Mouse (Mus musculus) lung, postnatal 0 days (tissue): Measurements from ENCODE around the gene Msx1. TPM values are rescaled to one million over a fixed set of nuclear protein-coding genes. Genes with fewer than 3 reads are reported as not detected.

Experiments
- ATAC-seq: fragments of 200-750 bp; cut with Nextera tagmentation; 2 replicates; pipeline ENCODE4 v1.8.0; 2017; ENCODE audit warnings: moderate library complexity
- DNase-seq: peaks from one replicate; pipeline ENCODE4 v3.0.0-alpha.2; 2016; ENCODE audit warnings: low spot score
- H3K27ac ChIP-seq: fragments of 300-500 bp; sonication (generic); 2 replicates; pipeline ENCODE4 v1.5.1; 2014; ENCODE audit warnings: antibody characterized with exemption, mild to moderate bottlenecking, low read length, mixed read lengths
- H3K27me3 ChIP-seq: fragments of 300-500 bp; sonication (generic); replicated peaks from 2 replicates; pipeline ENCODE4 v1.6.1; 2014; ENCODE audit warnings: low read length, mixed read lengths; ENCODE audit not compliant: insufficient read depth
- H3K36me3 ChIP-seq: fragments of 300-500 bp; sonication (generic); 2 replicates; pipeline ENCODE4 v1.6.1; 2014; ENCODE audit warnings: low read length, mixed read lengths; ENCODE audit not compliant: insufficient read depth
- H3K4me1 ChIP-seq: fragments of 300-500 bp; sonication (generic); 2 replicates; pipeline ENCODE4 v1.6.1; 2014; ENCODE audit warnings: antibody characterized with exemption, low read depth, low read length, mixed read lengths; ENCODE audit not compliant: insufficient read depth
- H3K4me2 ChIP-seq: fragments of 300-500 bp; sonication (generic); replicated peaks from 2 replicates; pipeline ENCODE4 v1.6.1; 2014; ENCODE audit warnings: low read depth, mild to moderate bottlenecking, low read length, moderate library complexity, mixed read lengths
- H3K4me3 ChIP-seq: fragments of 300-500 bp; sonication (generic); 2 replicates; pipeline ENCODE4 v1.5.1; 2014; ENCODE audit warnings: low read depth, low read length
- H3K9ac ChIP-seq: fragments of 300-500 bp; sonication (generic); replicated peaks from 2 replicates; pipeline ENCODE4 v1.6.1; 2014; ENCODE audit warnings: low read depth, mild to moderate bottlenecking
- H3K9me3 ChIP-seq: fragments of 300-500 bp; sonication (generic); 2 replicates; pipeline ENCODE4 v1.6.1; 2016; ENCODE audit warnings: low read length, mixed read lengths
- CTCF ChIP-seq: IDR thresholded peaks from 2 replicates; pipeline ENCODE4 v1.5.1; 2016; ENCODE audit warnings: antibody characterized with exemption, mild to moderate bottlenecking
- EP300 ChIP-seq: IDR thresholded peaks from 2 replicates; pipeline ENCODE4 v1.6.1; 2016; ENCODE audit warnings: antibody characterized with exemption, mild to moderate bottlenecking, control low read depth
- WGBS: fragments of 180-500 bp; shearing (Covaris S2); extraction: QIAGEN DNeasy Blood & Tissue Kit; methylation state at CpG from one replicate; pipeline ENCODE4 v1.1.7; 2014; 5-methylcytosine and 5-hydroxymethylcytosine counted together
- polyA plus RNA-seq: library from polyadenylated mRNA; unstranded; fragments of >200 nt; fragmentation: Nextera tagmentation; extraction: Ambion mirVana; gene quantifications from 2 replicates; pipeline ENCODE4 v1.2.1, GENCODE M21; 2015

Gene Msx1
- polyA plus RNA-seq, 1 experiment from 2014 or later, result 2.2 TPM

DNA sequence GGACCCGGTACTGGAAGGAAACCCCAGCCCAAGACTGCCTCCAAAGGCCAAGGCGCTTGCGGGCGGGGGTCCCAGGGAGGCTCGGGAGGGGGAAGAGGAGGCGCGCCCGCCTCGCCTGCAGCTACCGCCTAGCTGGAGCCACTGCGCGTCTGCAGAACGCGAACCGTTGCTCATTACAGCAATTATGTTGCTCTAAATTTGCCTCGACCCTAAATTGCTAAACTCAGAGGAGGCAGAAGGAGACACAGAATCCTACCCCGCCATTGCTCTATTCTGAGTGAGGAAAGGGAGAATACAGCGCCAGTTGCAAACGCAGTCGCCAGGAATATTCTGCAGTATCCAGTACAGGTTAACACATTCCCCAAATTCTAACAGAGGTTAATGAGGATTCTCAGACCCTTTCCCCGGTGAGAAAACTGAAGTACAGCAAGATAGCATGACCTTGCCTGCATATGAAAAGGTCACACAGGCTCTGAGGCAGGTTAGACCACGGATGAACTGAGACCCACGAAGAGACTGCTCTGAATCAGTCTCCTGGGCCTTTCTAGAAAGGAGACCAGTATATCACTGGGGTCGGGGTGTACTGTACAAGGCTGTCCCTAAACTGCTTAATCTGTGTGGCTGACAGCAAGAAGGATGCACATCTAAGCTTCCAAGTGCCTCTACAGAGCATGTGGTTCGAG, 5.7 kb downstream of the Msx1 start:
- ATAC-seq (no peak), DNase-seq (no peak)
- Histone ChIP-seq H3K4me3 (no peak overlapping the region), H3K36me3 (no peaks in the 10 kb centered on the region), H3K27me3 (peaks cover 78% of the 10 kb centered on the region), H3K27ac (no peak overlapping the region), H3K4me2 (no peak overlapping the region), H3K4me1 (peaks cover 2% of the 10 kb centered on the region; the same call in 1 of the 2 replicates), H3K9me3 (no peaks in the 10 kb centered on the region), H3K9ac (no peak overlapping the region)
- TF ChIP-seq EP300 (no peak), CTCF (no peak)
- WGBS, result 2% methylated on average over 25 of the region's 25 CpGs

DNA sequence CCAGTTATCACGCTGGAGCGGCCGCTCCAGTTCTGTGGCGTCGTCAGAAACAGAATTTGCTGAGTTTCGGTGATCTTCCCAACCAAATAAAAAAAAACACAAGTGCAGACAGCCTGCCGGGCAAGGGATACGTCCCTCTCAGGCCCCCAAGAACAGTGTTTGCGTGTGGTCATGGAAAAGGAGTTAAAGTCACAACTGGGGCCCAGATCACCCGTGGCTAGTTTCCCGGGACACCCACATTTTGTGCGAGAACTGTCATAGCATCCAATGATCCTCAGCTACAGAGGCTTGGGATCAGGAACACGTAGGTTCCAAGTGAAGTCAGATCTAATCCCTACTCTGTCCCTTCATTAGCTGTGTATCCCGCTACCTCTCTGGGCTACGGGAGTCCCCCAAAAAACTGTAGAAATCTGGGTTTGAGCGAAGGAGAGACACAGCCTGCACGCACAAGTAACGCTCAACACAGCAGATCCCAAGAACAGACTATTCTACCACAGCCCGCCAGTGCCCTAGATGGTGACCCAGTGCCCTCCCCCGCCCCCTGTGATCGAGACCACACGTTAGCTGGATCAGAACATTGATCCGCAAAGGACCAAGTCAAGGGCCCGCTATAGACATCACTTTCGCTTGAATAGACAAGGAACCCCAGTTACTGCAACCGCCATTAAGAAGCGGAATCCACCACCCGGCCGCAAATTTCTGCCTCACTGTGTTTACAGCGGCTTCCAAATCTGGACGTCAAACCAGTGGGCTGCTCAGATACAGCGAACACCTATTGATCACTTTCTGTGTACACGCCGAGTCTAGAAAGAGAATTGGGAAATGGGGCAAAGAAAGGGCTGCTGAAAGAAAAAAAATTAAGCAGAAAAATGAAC, 6.5 kb downstream of the Msx1 start:
- TF ChIP-seq EP300 (no peak), CTCF (no peak)
- 5% methylated on average over 34 of the region's 34 CpGs for WGBS
- no peak overlapping the region for H3K9ac ChIP-seq
- no peaks in the 10 kb centered on the region for H3K36me3 ChIP-seq
- DNase-seq (no peak), ATAC-seq (no peak)
- no peaks in the 10 kb centered on the region for H3K4me1 ChIP-seq
- peaks cover 70% of the 10 kb centered on the region for H3K27me3 ChIP-seq
- H3K4me2 ChIP-seq, result no peak overlapping the region
- H3K27ac ChIP-seq, result no peak overlapping the region
- peak overlapping the region; percentile 12; the same call in 1 of the 2 replicates for H3K4me3 ChIP-seq
- no peaks in the 10 kb centered on the region for H3K9me3 ChIP-seq

DNA sequence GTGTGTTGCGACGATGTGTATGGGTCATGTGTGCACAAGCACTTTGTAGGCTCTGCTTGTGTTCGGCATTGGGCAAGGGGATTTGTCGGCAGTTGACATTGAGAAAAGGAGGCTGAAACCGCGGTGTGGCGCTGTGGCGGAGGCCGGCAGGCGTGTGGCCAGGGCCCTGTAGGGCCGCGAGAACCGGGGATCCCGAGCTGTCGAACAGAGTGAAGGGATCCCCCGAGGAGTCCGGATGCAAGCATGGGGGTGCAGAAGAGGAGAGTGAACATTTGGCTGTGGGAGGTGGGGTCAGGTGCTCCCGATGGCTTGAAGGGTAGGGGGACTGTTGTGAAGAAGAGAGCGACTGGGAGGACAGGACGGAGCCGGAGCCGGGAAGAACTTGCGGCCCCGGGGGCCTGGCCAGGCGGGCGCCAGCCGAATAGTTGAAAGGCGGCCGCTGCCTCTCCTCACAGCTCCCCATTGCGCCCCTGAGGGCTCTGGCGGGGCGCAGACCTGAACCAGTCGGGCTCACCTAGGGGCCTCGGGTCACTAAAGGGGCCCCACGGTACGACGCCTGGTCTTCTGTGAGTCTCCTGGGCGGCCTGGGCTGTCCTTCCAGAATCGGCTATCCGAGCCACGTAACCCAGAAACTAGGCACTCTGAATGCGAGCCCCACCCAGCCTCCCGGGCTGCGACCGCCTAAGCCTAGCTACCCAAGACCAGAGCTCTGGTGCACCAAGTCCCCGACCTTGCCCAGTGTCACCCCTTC, 7.3 kb downstream of the Msx1 start:
- no peak for TF ChIP-seq EP300
- peak; percentile 64 for TF ChIP-seq CTCF
- 2% methylated on average over 40 of the region's 46 CpGs for WGBS
- H3K27ac ChIP-seq, result no peak overlapping the region
- H3K36me3 ChIP-seq, result no peaks in the 10 kb centered on the region
- ATAC-seq (peak; percentile 55), DNase-seq (peak; percentile 30)
- 0 out of 2 replicates have a peak overlapping the region, but pooled peaks have one; percentile 5 for H3K4me2 ChIP-seq
- H3K27me3 ChIP-seq, result peaks cover 62% of the 10 kb centered on the region
- H3K4me1 ChIP-seq, result no peaks in the 10 kb centered on the region
- H3K4me3 ChIP-seq, result peak overlapping the region; percentile 12; the same call in 1 of the 2 replicates
- no peak overlapping the region for H3K9ac ChIP-seq
- H3K9me3 ChIP-seq, result no peaks in the 10 kb centered on the region

DNA sequence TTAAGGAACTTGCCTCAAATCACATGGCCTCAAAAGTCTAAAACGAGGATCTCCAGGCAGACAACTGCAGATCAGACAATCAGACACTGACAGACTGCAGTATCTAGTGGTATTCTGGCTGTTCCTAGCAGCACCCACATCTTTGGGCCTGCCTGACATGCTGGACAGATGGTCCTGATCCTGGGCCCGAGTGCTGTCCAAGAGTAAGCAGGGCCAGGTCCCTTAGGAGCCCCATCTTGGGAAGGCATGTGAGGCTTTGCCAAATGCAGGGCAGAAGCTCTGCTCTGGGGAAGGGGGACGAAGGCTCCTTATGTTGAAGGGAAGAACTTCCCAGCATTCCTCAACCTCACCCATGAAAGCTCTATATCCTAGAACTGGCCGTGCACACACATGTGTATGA, 8.5 kb downstream of the Msx1 start:
- ATAC-seq, result no peak
- WGBS, result 75% methylated on average over 4 of the region's 4 CpGs
- Histone ChIP-seq H3K36me3 (no peaks in the 10 kb centered on the region), H3K27ac (no peak overlapping the region), H3K4me2 (no peak overlapping the region), H3K27me3 (peaks cover 56% of the 10 kb centered on the region), H3K9ac (no peak overlapping the region), H3K4me1 (no peaks in the 10 kb centered on the region), H3K4me3 (no peak overlapping the region), H3K9me3 (no peaks in the 10 kb centered on the region)
- DNase-seq, result no peak
- TF ChIP-seq EP300 (no peak), CTCF (no peak)

DNA sequence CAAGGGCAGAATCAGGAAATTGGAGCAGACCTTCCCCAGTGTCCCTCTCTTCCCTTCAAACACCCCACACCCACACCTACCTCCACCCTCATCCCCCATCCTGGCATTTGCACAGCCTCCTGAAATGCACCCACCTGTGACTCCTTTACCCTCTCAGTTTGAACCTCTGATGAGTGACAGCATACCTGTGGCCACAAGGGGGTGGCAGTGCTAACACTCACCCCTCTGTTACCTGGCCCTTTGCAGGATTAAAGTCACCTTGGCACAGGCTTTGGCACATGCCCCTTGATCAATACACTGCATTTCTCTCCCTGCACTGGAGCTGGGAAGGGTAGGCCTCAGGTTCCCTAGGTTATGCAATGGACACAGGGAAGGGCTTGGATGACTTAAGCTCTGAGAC, 10.2 kb downstream of the Msx1 start:
- Histone ChIP-seq H3K4me1 (no peaks in the 10 kb centered on the region), H3K27me3 (peaks cover 39% of the 10 kb centered on the region), H3K36me3 (no peaks in the 10 kb centered on the region), H3K4me2 (no peak overlapping the region), H3K4me3 (no peak overlapping the region), H3K9ac (no peak overlapping the region), H3K27ac (no peak overlapping the region), H3K9me3 (no peaks in the 10 kb centered on the region)
- ATAC-seq, result no peak
- no peak for TF ChIP-seq EP300
- TF ChIP-seq CTCF, result peak; percentile 46
- DNase-seq, result no peak

DNA sequence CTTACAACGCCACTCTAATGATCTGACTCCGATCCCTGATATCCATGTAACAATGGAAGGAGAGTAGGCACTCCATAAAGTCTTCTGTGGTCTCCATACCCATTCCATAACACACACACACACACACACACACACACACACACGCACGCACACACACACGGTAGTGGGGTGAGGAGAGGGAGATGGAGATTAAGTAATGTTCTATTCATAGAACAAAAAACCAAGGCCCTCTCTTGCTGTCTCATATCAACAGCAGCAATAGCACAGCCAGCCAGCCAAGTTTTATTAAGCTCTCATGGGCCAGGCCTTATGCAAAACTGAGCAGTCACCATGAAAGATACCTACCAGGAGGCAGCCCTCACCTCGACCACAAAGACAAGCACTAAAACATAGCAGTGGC, 19.1 kb downstream of the Msx1 start:
- ATAC-seq (no peak), DNase-seq (no peak)
- Histone ChIP-seq H3K9me3 (no peaks in the 10 kb centered on the region), H3K9ac (no peak overlapping the region), H3K27ac (no peak overlapping the region), H3K4me3 (no peak overlapping the region), H3K4me2 (no peak overlapping the region), H3K36me3 (no peaks in the 10 kb centered on the region), H3K4me1 (no peaks in the 10 kb centered on the region), H3K27me3 (no peaks in the 10 kb centered on the region)
- TF ChIP-seq CTCF, result no peak
- TF ChIP-seq EP300, result no peak
- WGBS, result 67% methylated on average over 6 of the region's 6 CpGs
